Mouse (Mus musculus) thymus, adult 18-20 months (tissue): ENCODE data around the gene Tenm4.

Source experiments
- DNase-seq, 2 experiments: peaks; one replicate each; pipeline ENCODE4 v3.0.0; 2022; ENCODE audit warnings: mixed read lengths in 2 of 2

The Tenm4 gene

DNA sequence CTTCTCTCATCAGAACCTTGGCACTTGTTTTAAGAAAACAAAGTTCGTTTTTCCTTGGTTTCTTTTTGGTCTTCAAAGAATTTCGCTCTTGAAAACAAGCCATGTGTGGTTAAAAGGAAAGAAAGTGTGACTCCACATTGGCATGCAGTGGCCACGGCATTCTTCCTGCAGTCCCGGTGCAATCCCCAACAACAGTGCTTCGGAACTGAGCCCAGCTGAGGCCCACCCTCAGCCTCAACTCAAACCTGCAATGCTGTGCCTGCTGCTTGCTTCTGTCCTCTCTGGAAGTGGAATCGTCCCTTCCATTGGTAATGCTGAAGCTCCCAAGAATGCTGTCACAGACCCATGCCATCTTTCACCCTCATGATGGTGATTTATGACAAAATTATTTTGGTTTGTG, 88.6 kb downstream of the Tenm4 start:
- no peak for DNase-seq

- DNase-seq = no peak
Observed at GRCm38 (mm10) chr7:96262182-96262581, 91.1 kb downstream of the Tenm4 start.

- no peak for DNase-seq
Observed at GRCm38 (mm10) chr7:96265941-96266340, 94.9 kb downstream of the Tenm4 start.

DNA sequence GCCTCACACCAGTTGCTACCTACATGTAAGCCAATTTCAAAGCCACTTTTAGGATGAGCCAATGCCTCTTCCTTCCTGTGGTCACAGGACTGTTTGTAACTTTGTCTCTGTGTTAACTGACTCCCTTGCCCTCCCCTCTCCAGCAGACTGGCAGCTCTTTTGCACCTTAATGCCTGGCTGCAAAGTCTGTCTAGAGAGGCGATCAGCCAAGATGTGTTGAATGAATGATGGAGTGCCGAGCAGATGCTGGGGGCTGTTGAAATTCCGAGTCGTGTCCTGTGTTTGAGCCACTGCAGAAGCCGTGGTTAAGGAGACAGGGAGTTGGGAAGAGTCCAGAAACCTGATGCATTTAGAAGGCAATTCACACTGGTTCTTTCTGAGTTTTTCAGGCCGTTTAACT, 96.2 kb downstream of the Tenm4 start:
- no peak for DNase-seq

DNA sequence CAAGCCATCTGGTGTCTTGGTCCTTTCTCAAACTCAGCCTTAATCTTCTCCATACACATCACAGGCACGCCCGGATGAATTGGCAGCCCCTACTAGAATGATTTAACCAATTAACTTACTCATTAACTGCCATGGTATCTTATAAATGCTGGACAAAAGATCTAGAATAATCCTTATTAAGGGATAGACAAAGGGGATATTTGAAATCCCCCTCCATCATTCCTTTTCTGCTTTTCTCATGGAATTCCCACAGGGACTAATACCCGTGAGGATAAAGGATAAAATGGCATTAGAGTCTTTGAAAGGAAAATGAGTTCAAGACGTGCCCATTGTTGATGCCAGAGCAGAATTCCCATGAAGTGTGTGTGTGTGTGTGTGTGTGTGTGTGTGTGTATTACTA, 99.6 kb downstream of the Tenm4 start:
- DNase-seq = no peak

- DNase-seq = no peak
Observed at GRCm38 (mm10) chr7:96272068-96272467, 101.0 kb downstream of the Tenm4 start.

- no peak for DNase-seq
Observed at GRCm38 (mm10) chr7:96274486-96274885, 103.4 kb downstream of the Tenm4 start.

GRCm38 (mm10) chr7:96277550-96277949, 106.5 kb downstream of the Tenm4 start:
- DNase-seq = no peak

- no peak for DNase-seq
Observed at GRCm38 (mm10) chr7:96278378-96278777, 107.3 kb downstream of the Tenm4 start.

DNA sequence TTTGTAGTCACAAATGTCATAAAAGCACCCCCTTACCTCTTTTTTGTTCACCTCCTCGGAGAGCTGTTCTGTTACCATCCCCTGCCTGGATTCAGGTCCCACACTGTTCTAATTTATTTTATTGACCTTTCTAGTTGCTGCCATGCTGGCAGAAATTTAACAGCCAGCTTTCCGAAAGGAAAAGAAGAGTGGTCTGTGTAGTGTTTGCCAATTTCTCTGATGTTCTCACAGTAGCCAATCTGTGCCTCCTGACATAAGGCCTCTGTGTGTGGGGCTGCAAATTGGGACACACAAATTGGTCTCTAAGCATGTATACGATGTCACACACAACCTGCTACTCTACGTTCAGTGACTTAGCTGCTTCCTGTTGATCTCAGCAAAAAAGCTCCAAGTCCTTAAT, 109.7 kb downstream of the Tenm4 start:
- DNase-seq = no peak

- no peak for DNase-seq
Observed at GRCm38 (mm10) chr7:96290576-96290975, 119.5 kb downstream of the Tenm4 start.

DNA sequence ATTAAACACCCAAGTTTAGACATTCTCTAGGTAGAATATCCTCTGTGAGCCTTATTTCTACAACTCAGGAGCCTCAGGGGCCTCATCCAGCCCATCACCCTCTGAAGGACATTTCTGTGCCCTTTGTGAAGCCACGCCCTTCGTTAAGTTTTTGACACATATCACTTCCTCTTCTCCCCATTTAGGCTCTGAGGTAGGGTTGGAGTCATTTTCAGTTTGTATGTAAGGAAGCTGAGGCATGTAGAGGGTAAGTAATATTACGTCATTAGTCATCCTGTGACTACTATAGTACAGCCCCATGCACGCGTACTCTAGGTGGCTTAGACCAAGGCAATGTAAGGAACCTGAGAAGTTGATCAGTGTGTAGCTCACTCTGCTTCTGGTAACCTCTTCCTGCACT, 124.9 kb downstream of the Tenm4 start:
- DNase-seq = no peak

- DNase-seq = no peak
Observed at GRCm38 (mm10) chr7:96300826-96301397, 129.9 kb downstream of the Tenm4 start.

DNA sequence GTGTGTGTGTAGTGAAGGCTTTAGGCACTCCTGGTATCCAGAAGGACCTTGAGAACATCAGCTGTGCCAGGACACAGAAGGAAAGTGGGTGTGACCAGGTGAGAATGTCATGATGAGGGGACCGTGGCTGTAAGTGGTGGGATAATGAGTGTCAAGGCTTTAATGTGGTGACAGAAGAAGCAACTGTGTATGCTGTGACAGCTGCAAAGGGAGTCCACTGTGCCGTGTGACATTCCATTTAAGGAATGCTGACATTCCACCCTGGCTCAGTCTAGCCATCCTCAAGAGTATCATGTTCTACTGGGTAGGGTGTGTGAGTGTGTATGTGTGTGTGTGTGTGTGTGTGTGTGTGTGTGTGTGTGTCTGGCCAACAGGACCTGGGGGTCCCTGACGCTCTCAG, 130.8 kb downstream of the Tenm4 start:
- DNase-seq = no peak

DNA sequence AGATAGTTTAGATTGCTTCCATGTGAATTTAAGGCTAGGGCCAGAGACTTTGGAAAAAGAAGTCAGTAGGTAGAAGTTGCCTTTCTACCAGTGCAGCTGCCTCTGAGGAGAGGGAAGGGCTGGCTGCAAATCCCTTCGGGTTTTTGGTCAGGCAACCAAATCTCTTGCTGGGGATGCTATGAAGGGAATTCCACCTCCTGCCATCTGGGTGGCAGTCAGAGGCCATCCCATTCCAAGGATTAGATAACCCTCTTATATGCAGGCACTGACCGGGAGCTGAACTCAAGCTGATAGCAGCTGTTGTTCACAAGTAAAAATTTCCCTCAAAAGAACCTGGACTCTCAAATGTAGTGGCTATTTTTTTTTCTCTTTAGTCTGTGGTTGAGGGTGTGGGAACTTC, 132.9 kb downstream of the Tenm4 start:
- DNase-seq = no peak

GRCm38 (mm10) chr7:96305382-96305935, 134.4 kb downstream of the Tenm4 start:
- DNase-seq = no peak

DNA sequence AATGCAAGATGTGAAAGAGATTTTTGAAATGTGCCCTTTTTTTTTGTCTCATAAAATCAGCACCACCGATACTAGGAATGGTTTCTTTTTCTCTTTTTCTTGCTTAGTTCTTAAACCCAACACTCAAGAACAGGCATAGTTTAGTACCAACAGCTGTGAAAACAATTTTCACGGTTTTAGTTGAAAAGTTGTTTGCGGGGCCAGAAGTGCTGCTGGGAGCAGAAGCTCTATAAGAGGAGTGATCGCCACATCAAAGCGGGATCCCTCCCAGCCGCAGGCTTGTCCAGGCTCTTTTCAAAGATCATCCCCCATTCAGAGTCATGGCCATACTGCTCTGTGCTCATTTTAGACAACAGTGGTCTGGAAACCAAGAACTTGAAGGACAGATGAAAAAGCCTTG, 137.1 kb downstream of the Tenm4 start:
- no peak for DNase-seq

DNA sequence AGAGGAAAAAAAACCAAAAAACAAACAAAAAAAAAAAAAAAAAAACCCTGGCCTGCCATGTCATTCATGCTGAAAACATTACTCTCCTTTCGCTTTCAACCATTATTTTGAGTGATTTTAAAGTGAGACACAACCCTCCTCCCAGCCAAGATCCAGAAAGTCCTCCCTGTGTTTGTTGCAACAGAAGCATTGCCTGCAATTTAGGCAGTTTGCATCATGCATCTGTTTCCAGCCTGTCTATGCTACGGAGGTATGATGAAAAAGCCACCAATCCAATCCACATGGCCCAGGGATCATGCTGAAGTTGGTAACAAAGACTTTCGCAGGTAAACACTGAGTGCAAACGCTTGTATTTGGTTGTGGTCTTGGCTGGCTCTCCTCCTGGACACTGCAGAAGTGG, 158.3 kb downstream of the Tenm4 start:
- DNase-seq = no peak

- no peak for DNase-seq
Observed at GRCm38 (mm10) chr7:96331186-96331585, 160.1 kb downstream of the Tenm4 start.

DNA sequence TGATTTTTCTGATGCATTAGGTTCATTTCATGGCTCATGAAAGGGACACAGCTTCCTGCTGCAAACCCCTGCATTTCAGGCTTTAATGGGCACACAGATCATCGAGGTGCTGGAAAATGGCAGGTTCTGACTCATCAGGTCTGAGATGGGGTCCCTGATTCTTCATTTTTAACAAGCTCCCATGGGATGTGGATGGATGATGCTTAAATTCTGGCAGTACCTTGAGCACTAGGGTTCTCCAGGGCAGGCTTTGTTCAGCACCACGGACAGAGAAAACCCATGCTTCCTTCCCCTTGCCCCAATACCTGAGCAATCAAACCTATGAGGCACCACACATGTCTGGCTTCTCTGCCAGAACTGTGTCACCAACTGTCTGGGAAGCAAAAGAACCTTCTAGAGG, 163.3 kb downstream of the Tenm4 start:
- DNase-seq = no peak

DNA sequence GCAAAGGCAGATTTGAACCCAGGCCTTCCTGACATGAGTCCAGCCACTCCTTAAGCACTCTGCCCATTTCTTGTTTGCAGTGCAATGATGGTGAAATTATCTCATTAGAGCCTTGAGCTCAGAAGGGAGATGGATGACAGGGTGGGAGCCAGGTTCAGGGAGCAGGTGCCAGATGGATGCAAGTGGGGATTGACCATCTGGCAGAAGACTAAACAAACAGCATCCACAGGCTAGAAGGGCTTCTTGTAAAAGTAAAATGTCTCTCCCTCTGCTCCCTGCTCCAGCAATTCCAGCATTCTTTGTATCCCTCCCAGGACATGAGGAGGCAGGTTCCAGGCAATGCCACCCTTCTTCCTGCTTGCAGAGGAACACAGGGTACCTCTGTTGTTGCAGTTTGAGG, 165.3 kb downstream of the Tenm4 start:
- DNase-seq = no peak

- no peak for DNase-seq
Observed at GRCm38 (mm10) chr7:96340826-96341225, 169.8 kb downstream of the Tenm4 start.

DNA sequence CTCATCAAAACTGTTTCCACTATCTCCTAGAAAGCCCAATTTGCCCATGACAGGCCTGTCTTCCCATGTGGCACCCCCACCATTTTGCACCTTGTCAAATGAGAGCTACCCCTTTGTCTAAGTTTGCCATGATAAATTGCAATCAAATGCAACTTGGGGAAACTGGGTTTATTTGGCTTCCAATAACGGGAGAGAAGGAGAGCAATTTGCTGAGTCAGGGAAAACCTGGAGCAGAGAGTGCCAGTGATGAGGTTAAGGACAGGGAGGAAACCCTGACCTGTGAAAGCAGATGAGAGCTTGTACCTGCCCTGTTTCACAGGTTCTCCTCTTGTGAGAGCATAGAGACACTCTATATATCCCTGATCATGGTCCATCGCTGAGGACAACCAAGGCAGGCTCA, 170.4 kb downstream of the Tenm4 start:
- no peak for DNase-seq

DNA sequence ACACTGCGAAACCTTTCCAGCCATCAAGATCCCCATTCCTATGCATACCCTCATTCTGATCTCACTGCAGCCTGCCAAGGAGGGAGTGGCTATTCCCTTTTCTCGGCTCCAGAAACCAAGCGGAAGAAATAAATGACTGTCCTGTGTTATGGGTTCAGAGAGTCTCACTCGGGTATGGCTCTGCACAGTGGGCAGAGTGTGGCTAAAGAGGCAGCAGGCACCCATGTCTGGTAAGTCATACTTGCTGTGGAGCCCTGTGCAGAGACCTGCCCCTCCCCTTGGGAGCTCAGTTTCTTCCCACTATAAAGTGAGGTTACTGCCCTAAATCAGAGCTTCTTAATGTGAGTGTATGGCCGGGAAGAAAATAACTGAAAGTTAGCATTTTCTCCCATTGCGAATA, 171.9 kb downstream of the Tenm4 start:
- no peak for DNase-seq

DNA sequence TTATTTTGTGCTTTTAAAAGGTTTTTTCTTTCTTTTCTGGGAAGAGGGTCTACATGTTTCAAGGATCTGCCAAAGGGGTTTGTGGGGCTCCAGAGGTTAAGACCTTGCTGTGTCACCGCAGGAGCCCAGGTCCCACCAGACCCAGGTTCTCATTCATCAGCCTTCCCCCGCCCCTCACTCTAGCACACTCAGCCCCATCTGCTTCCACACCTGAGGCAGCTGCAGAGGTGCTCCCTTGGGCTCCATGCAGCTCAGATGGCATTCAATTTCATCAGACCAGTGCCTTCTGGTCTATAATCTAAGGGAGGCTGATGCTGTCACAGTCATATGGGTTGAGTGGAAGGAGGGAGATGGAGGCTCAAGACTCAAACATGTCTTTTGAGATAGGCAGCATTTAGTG, 172.6 kb downstream of the Tenm4 start:
- no peak for DNase-seq
